Mouse (Mus musculus) CH12.LX (cell line): ENCODE measurements around the gene Casp8ap2. TPM values are rescaled to one million over a fixed set of nuclear protein-coding genes. Genes with fewer than 3 reads are reported as not detected.

Experiments used
- DNase-seq: peaks from one replicate; pipeline ENCODE4 v3.0.0-alpha.2; 2013; ENCODE audit errors: extremely low read depth
- H3K27ac ChIP-seq: 2 replicates; pipeline ENCODE4 v1.5.1; 2012; ENCODE audit warnings: low read depth, mild to moderate bottlenecking, control low read depth, moderate library complexity; ENCODE audit not compliant: insufficient read depth
- H3K27me3 ChIP-seq: replicated peaks from 2 replicates; pipeline ENCODE3; 2012; ENCODE audit warnings: inconsistent platforms
- H3K36me3 ChIP-seq, 2 experiments: replicated peaks in 1 of 2; 2 replicates each; pipeline versions ENCODE3 to v1.6.1; 2012; ENCODE audit warnings: inconsistent platforms in 1 of 2, low read length in 1 of 2, mild to moderate bottlenecking in 1 of 2, mixed read lengths in 1 of 2, moderate library complexity in 1 of 2; ENCODE audit not compliant: control insufficient read depth in 1 of 2, insufficient read depth in 1 of 2
- H3K4me1 ChIP-seq, 2 experiments: 2 replicates each; pipeline ENCODE4 v1.6.1; 2012; ENCODE audit warnings: inconsistent platforms in 1 of 2, moderate library complexity in 1 of 2; ENCODE audit not compliant: insufficient read depth in 2 of 2, control insufficient read depth in 1 of 2
- H3K4me2 ChIP-seq: 2 replicates; pipeline ENCODE4 v1.6.1; 2012; ENCODE audit warnings: low read depth, mild to moderate bottlenecking, control low read depth; ENCODE audit not compliant: poor library complexity, insufficient read depth, severe bottlenecking
- H3K4me3 ChIP-seq, 3 experiments: fragments of 150-350 bp in 1 of 3; sonication (generic) in 1 of 3; replicated peaks in 1 of 3; 2 replicates each; pipeline versions ENCODE3 to v1.5.1; 2011 to 2012; ENCODE audit warnings: low read depth in 2 of 3, low read length in 2 of 3, mild to moderate bottlenecking in 2 of 3, moderate library complexity in 2 of 3, control low read depth in 1 of 3, improper control_type of control experiment in 1 of 3, inconsistent platforms in 1 of 3, mixed read lengths in 1 of 3; ENCODE audit not compliant: poor library complexity in 1 of 3
- H3K79me2 ChIP-seq: replicated peaks from 2 replicates; pipeline ENCODE4 v1.6.1; 2012; ENCODE audit warnings: mild to moderate bottlenecking, moderate library complexity; ENCODE audit not compliant: control insufficient read depth, poor library complexity, insufficient read depth, severe bottlenecking; ENCODE audit errors: extremely low read depth
- H3K9ac ChIP-seq: 2 replicates; pipeline ENCODE4 v1.6.1; 2012; ENCODE audit warnings: low read depth, mild to moderate bottlenecking, control low read depth, moderate library complexity; ENCODE audit not compliant: insufficient read depth
- H3K9me3 ChIP-seq: replicated peaks from 2 replicates; pipeline ENCODE3; 2012; ENCODE audit warnings: low read length, inconsistent platforms, mixed read lengths
- BHLHE40 ChIP-seq: IDR thresholded peaks from 2 replicates; pipeline ENCODE4 v1.6.1; 2011; ENCODE audit warnings: mild to moderate bottlenecking, low read depth, low read length, improper control_type of control experiment
- CHD1 ChIP-seq: IDR thresholded peaks from 2 replicates; pipeline ENCODE4 v1.6.1; 2012; ENCODE audit warnings: low read depth, low read length, improper control_type of control experiment, inconsistent platforms
- CHD2 ChIP-seq: IDR thresholded peaks from 2 replicates; pipeline ENCODE4 v1.6.1; 2011; ENCODE audit warnings: low read length, improper control_type of control experiment
- CTCF ChIP-seq, 2 experiments: IDR thresholded peaks in 1 of 2; conservative IDR thresholded peaks in 1 of 2; 2 replicates each; pipeline ENCODE4 v1.5.1; 2011 to 2012; ENCODE audit warnings: low read depth in 2 of 2, low read length in 2 of 2, improper control_type of control experiment in 1 of 2, inconsistent platforms in 1 of 2, mild to moderate bottlenecking in 1 of 2, moderate library complexity in 1 of 2
- E2F4 ChIP-seq: IDR thresholded peaks from 2 replicates; pipeline ENCODE4 v1.6.1; 2011; ENCODE audit warnings: low read depth, low read length, improper control_type of control experiment; ENCODE audit not compliant: insufficient replicate concordance
- ELF1 ChIP-seq: IDR thresholded peaks from 2 replicates; pipeline ENCODE4 v1.6.1; 2014; ENCODE audit warnings: low read depth, mild to moderate bottlenecking, inconsistent platforms, low read length, improper control_type of control experiment
- EP300 ChIP-seq: IDR thresholded peaks from 2 replicates; pipeline ENCODE4 v1.6.1; 2011; ENCODE audit warnings: low read length, improper control_type of control experiment
- ETS1 ChIP-seq: conservative IDR thresholded peaks from 2 replicates; pipeline ENCODE4 v1.6.1; 2012; ENCODE audit warnings: low read depth, mild to moderate bottlenecking, inconsistent platforms, low read length, improper control_type of control experiment, moderate library complexity
- GABPA ChIP-seq: IDR thresholded peaks from 2 replicates; pipeline ENCODE4 v1.6.1; 2012; ENCODE audit warnings: low read depth, low read length, improper control_type of control experiment, inconsistent platforms; ENCODE audit not compliant: insufficient replicate concordance
- HCFC1 ChIP-seq: IDR thresholded peaks from 2 replicates; pipeline ENCODE4 v1.6.1; 2012; ENCODE audit warnings: low read depth, mild to moderate bottlenecking, inconsistent platforms, low read length, improper control_type of control experiment
- IRF4 ChIP-seq: IDR thresholded peaks from 2 replicates; pipeline ENCODE4 v1.6.1; 2014; ENCODE audit warnings: low read depth, mild to moderate bottlenecking, inconsistent platforms, low read length, improper control_type of control experiment
- JUN ChIP-seq: IDR thresholded peaks from 2 replicates; pipeline ENCODE4 v1.6.1; 2011; ENCODE audit warnings: low read depth, mild to moderate bottlenecking, low read length, improper control_type of control experiment, moderate library complexity; ENCODE audit not compliant: insufficient read depth
- JUND ChIP-seq: conservative IDR thresholded peaks from 2 replicates; pipeline ENCODE4 v1.6.1; 2011; ENCODE audit warnings: low read depth, low read length, improper control_type of control experiment
- KAT2A ChIP-seq: IDR thresholded peaks from 2 replicates; pipeline ENCODE4 v1.6.1; 2012; ENCODE audit warnings: low read length, improper control_type of control experiment, inconsistent platforms; ENCODE audit not compliant: insufficient replicate concordance
- MAFK ChIP-seq: IDR thresholded peaks from 2 replicates; pipeline ENCODE4 v1.6.1; 2011; ENCODE audit warnings: low read length, improper control_type of control experiment; ENCODE audit not compliant: insufficient replicate concordance
- MAX ChIP-seq: IDR thresholded peaks from 2 replicates; pipeline ENCODE4 v1.6.1; 2011; ENCODE audit warnings: low read length, improper control_type of control experiment
- MAZ ChIP-seq: IDR thresholded peaks from 2 replicates; pipeline ENCODE4 v1.6.1; 2012; ENCODE audit warnings: low read depth, mild to moderate bottlenecking, inconsistent platforms, low read length, improper control_type of control experiment, moderate library complexity
- MEF2A ChIP-seq: IDR thresholded peaks from 2 replicates; pipeline ENCODE4 v1.6.1; 2014; ENCODE audit warnings: low read depth, mild to moderate bottlenecking, inconsistent platforms, low read length, improper control_type of control experiment, borderline replicate concordance
- MXI1 ChIP-seq: IDR thresholded peaks from 2 replicates; pipeline ENCODE4 v1.6.1; 2011; ENCODE audit warnings: mild to moderate bottlenecking, low read depth, low read length, improper control_type of control experiment
- MYC ChIP-seq: IDR thresholded peaks from 2 replicates; pipeline ENCODE4 v1.6.1; 2011; ENCODE audit warnings: low read depth, mild to moderate bottlenecking, improper control_type of control experiment, low read length
- NELFE ChIP-seq: IDR thresholded peaks from 2 replicates; pipeline ENCODE4 v1.6.1; 2011; ENCODE audit warnings: low read depth, low read length, improper control_type of control experiment
- NRF1 ChIP-seq: IDR thresholded peaks from 2 replicates; pipeline ENCODE4 v1.6.1; 2014; ENCODE audit warnings: low read depth, mild to moderate bottlenecking, inconsistent platforms, low read length, improper control_type of control experiment, moderate library complexity
- PAX5 ChIP-seq: IDR thresholded peaks from 2 replicates; pipeline ENCODE4 v1.6.1; 2012; ENCODE audit warnings: low read length, inconsistent platforms, mixed read lengths
- POLR2A ChIP-seq: IDR thresholded peaks from 2 replicates; pipeline ENCODE4 v1.6.1; 2011; ENCODE audit warnings: low read depth, mild to moderate bottlenecking, improper control_type of control experiment, low read length
- POLR2AphosphoS2 ChIP-seq: IDR thresholded peaks from 2 replicates; pipeline ENCODE4 v1.6.1; 2011; ENCODE audit warnings: low read depth, low read length, improper control_type of control experiment
- RAD21 ChIP-seq: IDR thresholded peaks from 2 replicates; pipeline ENCODE4 v1.6.1; 2011; ENCODE audit warnings: low read depth, mild to moderate bottlenecking, low read length, improper control_type of control experiment, moderate library complexity
- RCOR1 ChIP-seq: conservative IDR thresholded peaks from 2 replicates; pipeline ENCODE4 v1.6.1; 2012; ENCODE audit warnings: low read depth, mild to moderate bottlenecking, inconsistent platforms, low read length, improper control_type of control experiment
- SIN3A ChIP-seq: IDR thresholded peaks from 2 replicates; pipeline ENCODE4 v1.6.1; 2012; ENCODE audit warnings: low read length, improper control_type of control experiment, inconsistent platforms
- SMC3 ChIP-seq: IDR thresholded peaks from 2 replicates; pipeline ENCODE4 v1.6.1; 2011; ENCODE audit warnings: low read depth, low read length, improper control_type of control experiment
- TBP ChIP-seq: conservative IDR thresholded peaks from 2 replicates; pipeline ENCODE4 v1.6.1; 2011; ENCODE audit warnings: low read depth, low read length, improper control_type of control experiment
- TCF12 ChIP-seq: IDR thresholded peaks from 2 replicates; pipeline ENCODE4 v1.6.1; 2014; ENCODE audit warnings: low read depth, mild to moderate bottlenecking, inconsistent platforms, low read length, improper control_type of control experiment
- UBTF ChIP-seq: IDR thresholded peaks from 2 replicates; pipeline ENCODE4 v1.6.1; 2012; ENCODE audit warnings: low read depth, mild to moderate bottlenecking, inconsistent platforms, low read length, improper control_type of control experiment, moderate library complexity
- USF1 ChIP-seq: IDR thresholded peaks from 2 replicates; pipeline ENCODE4 v1.6.1; 2014; ENCODE audit warnings: low read depth, mild to moderate bottlenecking, inconsistent platforms, low read length, improper control_type of control experiment
- USF2 ChIP-seq: conservative IDR thresholded peaks from 2 replicates; pipeline ENCODE4 v1.6.1; 2011; ENCODE audit warnings: low read depth, low read length, improper control_type of control experiment
- ZC3H11A ChIP-seq: IDR thresholded peaks from 2 replicates; pipeline ENCODE4 v1.6.1; 2012; ENCODE audit warnings: low read depth, mild to moderate bottlenecking, inconsistent platforms, low read length, improper control_type of control experiment
- ZKSCAN1 ChIP-seq: IDR thresholded peaks from 2 replicates; pipeline ENCODE4 v1.6.1; 2012; ENCODE audit warnings: low read depth, inconsistent platforms, low read length, improper control_type of control experiment, borderline replicate concordance
- ZMIZ1 ChIP-seq: IDR thresholded peaks from 2 replicates; pipeline ENCODE4 v1.6.1; 2012; ENCODE audit warnings: low read depth, mild to moderate bottlenecking, inconsistent platforms, low read length, improper control_type of control experiment
- ZNF384 ChIP-seq: IDR thresholded peaks from 2 replicates; pipeline ENCODE4 v1.6.1; 2012; ENCODE audit warnings: low read depth, low read length, improper control_type of control experiment, inconsistent platforms
- dilution Hi-C: fragments of 300-500 bp; cut with MboI; formaldehyde crosslinking; loops from 2 replicates; pipeline ENCODE4 v1.14.3; 2020; ENCODE audit warnings: low sequenced_read_pairs; ENCODE audit not compliant: extremely low pct_unique_long_range_greater_than_20kb, extremely low pct_ligation_motif_present
- in situ Hi-C: fragments of 300-500 bp; cut with MboI; formaldehyde crosslinking; loops from 3 replicates; pipeline ENCODE4 v1.14.3; 2019; ENCODE audit warnings: low sequenced_read_pairs, low pct_ligation_motif_present, low pct_unique_long_range_greater_than_20kb, mixed read lengths
- polyA plus RNA-seq: library from polyadenylated mRNA; unstranded; fragments of >175 nt; gene quantifications from 2 replicates; pipeline ENCODE4 v1.2.1, GENCODE M21; 2012; ENCODE audit warnings: low read depth; ENCODE audit not compliant: insufficient read length
- total RNA-seq, 2 experiments: library from RNA; depleted of rRNA; stranded (reverse); fragments of 300-350 nt in 1 of 2; fragments of >200 nt in 1 of 2; gene quantifications; 2 replicates each; pipeline ENCODE4 v1.2.3; 2012 to 2014

The Casp8ap2 gene
- total and polyA plus RNA-seq, 3 experiments: 26.3 to 43.4 (median 27.2) TPM

DNA sequence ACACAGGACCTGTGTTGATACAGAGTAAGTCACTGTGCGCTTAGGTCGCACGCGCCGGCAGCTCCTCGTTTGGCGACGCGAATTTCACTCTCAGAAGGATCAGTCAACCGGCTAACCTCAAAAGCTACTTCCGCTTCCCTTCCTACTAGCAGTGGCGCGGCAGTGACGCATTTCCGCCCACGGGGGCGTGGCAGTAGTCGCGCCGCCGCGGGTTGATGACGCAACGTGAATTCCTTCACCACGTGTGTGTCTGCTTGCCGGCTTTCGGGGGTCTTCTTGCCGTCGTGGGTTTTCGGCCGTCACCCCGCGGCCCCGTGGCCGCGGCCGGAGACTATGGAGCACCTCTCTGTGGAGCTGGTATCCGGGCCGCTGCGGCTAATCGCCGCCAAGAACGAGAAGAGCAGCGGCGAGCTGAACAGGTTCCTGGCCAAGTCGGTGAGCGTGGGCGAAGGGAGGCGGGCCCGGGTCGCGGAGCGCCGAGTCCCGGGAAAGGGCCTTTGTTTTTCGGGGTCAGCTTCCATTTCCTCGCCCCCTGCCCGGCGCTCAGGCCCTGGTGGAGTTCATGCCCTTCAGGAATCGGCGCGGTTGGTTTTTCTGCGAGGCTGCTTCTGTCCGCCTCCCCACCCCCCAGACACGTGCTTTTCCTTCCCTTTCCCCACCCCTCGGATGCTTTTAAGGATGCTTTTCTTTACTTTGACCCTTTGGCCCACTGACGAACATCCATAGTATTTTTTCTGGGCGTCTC, 41.8 kb downstream of the Casp8ap2 start, which contains the start of gene Mdn1:
Gene Mdn1 (plus strand): TSS at position 202 of the 745 bp plus-strand sequence.
- H3K27ac ChIP-seq: peak within 1 kb of the TSS; percentile 57; the same call in 1 of the 2 replicates
- no peaks in the 10 kb centered on the region for H3K9me3 ChIP-seq
- dilution Hi-C loops: no loop called here

DNA sequence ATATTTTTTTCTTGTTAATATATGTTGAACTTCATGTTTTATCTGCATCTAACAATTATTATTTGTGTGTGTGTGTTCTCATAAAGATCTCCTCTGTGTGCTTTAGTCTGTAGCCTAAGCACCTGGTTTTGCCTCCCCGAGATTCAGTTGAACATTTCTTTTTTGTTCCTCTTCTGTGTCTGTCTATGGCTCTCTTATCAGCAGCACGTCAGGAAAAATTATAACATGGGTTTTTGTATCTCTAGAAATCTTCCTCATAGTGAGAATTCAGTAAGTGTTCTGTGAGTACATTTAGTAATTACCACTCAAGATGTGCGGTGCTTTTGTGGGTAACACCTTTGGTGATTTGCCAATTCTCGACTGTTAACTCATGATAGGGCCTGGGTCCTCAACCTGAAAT, 50.6 kb downstream of the Casp8ap2 start:
- Histone ChIP-seq H3K4me3 (no peak overlapping the region), H3K36me3 (peaks cover 47 to 95% of the 10 kb centered on the region in 2 experiments), H3K9ac (no peak overlapping the region), H3K27me3 (no peaks in the 10 kb centered on the region), H3K9me3 (no peaks in the 10 kb centered on the region)
- no peak for DNase-seq
- dilution Hi-C loops: no loop called here
- in situ Hi-C loops: no loop called here
- no peak for TF ChIP-seq MYC
- no peak for TF ChIP-seq TCF12
- TF ChIP-seq ZC3H11A: no peak
- no peak for TF ChIP-seq CTCF (conservative IDR thresholded peaks at IDR 0.05 in 1 of 2, IDR thresholded peaks at IDR 0.05 in 1 of 2; ENCODE audit: low read depth in 2 of 2, low read length in 2 of 2)
- TF ChIP-seq IRF4: no peak
- no peak for TF ChIP-seq ZMIZ1
- no peak for TF ChIP-seq GABPA
- no peak for TF ChIP-seq ELF1
- TF ChIP-seq E2F4: no peak
- TF ChIP-seq JUND: no peak
- TF ChIP-seq USF1: no peak
- TF ChIP-seq MAZ: no peak
- no peak for TF ChIP-seq CHD2
- TF ChIP-seq JUN: no peak
- TF ChIP-seq, all 38 proteins: peak for 0
- no peaks in the 10 kb centered on the region for H3K4me1 ChIP-seq
- H3K79me2 ChIP-seq: peaks cover 44% of the 10 kb centered on the region
- no peak overlapping the region for H3K27ac ChIP-seq
- no peak overlapping the region for H3K4me2 ChIP-seq

More for the DNA sequence above, 41.8 kb downstream of the Casp8ap2 start, which contains the start of gene Mdn1:
- DNase-seq: peak; percentile 95
- peaks cover 50% of the 10 kb centered on the region for H3K79me2 ChIP-seq
- no peaks in the 10 kb centered on the region for H3K27me3 ChIP-seq
- H3K4me2 ChIP-seq: peak within 1 kb of the TSS; percentile 90
- peak within 1 kb of the TSS; percentile 62 for H3K9ac ChIP-seq
- in situ Hi-C loops: no loop called here
- peaks cover 0 to 22% of the 10 kb centered on the region in 2 experiments; a peak in 2 of 4 replicates for H3K4me1 ChIP-seq
- H3K36me3 ChIP-seq: peaks cover 2 to 49% of the 10 kb centered on the region in 2 experiments
- peak within 1 kb of the TSS; percentile 67 to 85 (median 74) for H3K4me3 ChIP-seq
- no peak for TF ChIP-seq UBTF
- TF ChIP-seq IRF4: peak; percentile 56
- TF ChIP-seq SMC3: no peak
- TF ChIP-seq MYC: peak; percentile 95
- no peak for TF ChIP-seq CHD1
- TF ChIP-seq POLR2AphosphoS2: 0 out of 2 replicates have a peak, but pooled peaks have one; percentile 41
- peak; percentile 87 for TF ChIP-seq TBP
- TF ChIP-seq ELF1: peak; percentile 98
- peak; percentile 98 for TF ChIP-seq SIN3A
- TF ChIP-seq ETS1: no peak; the same call in 1 of the 2 replicates
- peak; percentile 47; the same call in 1 of the 2 replicates for TF ChIP-seq MEF2A
- peak; percentile 100 for TF ChIP-seq MXI1
- TF ChIP-seq E2F4: 0 out of 2 replicates have a peak, but pooled peaks have one; percentile 12
- no peak for TF ChIP-seq RAD21
- TF ChIP-seq MAZ: no peak
- peak; percentile 88 for TF ChIP-seq POLR2A
- peak; percentile 84; the same call in 1 of the 2 replicates for TF ChIP-seq KAT2A
- TF ChIP-seq NRF1: peak; percentile 48; the same call in 1 of the 2 replicates
- no peak for TF ChIP-seq CHD2
- peak; percentile 23; the same call in 1 of the 2 replicates for TF ChIP-seq ZMIZ1
- TF ChIP-seq BHLHE40: peak; percentile 58
- peak; percentile 84 for TF ChIP-seq TCF12
- no peak for TF ChIP-seq MAFK
- no peak for TF ChIP-seq PAX5
- no peak for TF ChIP-seq ZC3H11A
- TF ChIP-seq USF2: no peak
- TF ChIP-seq JUN: no peak
- no peak for TF ChIP-seq RCOR1
- TF ChIP-seq HCFC1: peak; percentile 92
- no peak for TF ChIP-seq ZKSCAN1
- peak; percentile 87 for TF ChIP-seq NELFE
- TF ChIP-seq GABPA: peak; percentile 49; the same call in 1 of the 2 replicates
- no peak for TF ChIP-seq ZNF384
- TF ChIP-seq MAX: peak; percentile 96
- peak; percentile 49 for TF ChIP-seq USF1
- no peak for TF ChIP-seq EP300
